Mouse (Mus musculus) lung, postnatal 0 days (tissue): ENCODE results near the gene Neil3.

Experiments used
- CTCF ChIP-seq: IDR thresholded peaks from 2 replicates; pipeline ENCODE4 v1.5.1; 2016; ENCODE audit warnings: antibody characterized with exemption, mild to moderate bottlenecking
- EP300 ChIP-seq: IDR thresholded peaks from 2 replicates; pipeline ENCODE4 v1.6.1; 2016; ENCODE audit warnings: antibody characterized with exemption, mild to moderate bottlenecking, control low read depth

DNA sequence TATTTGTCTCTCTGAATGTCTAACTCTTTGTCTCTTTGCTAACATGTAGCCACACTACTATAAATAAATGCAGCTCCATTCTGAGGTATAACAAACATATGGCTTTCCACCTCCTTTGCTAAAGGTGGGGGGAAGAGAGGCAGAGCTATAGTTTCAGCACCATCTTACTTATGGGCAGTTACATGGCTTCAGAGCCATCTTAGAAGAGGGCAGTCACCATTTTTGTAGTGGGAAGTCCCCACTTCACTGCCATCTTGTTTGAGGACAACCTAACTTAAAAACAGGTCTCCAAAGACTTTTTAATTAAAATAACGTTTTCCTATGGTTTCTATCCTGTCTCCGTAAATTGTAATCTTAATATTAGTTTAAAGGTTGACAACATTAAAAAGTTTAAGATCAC, 47.1 kb downstream of the Neil3 start:
- no peak for TF ChIP-seq CTCF
- TF ChIP-seq EP300, result no peak
